Mouse (Mus musculus): Measurements from ENCODE around the gene Tmem115. TPM values are rescaled to one million over a fixed set of nuclear protein-coding genes. Genes with fewer than 3 reads are reported as not detected.
A peak's percentile ranks its signal among the peaks of the same experiment; 100 is the strongest.

Tmem115 gene
- total RNA-seq, 1 experiment, result 42.3 TPM

GRCm38 (mm10) chr9:107522400-107522711 lies 11.4 kb upstream of the Tmem115 start:
- H3K9me3 ChIP-seq (ENCODE audit: control insufficient read depth, insufficient read depth, low read depth, low read length), result no peaks in the 10 kb centered on the region
- H3K4me1 ChIP-seq (ENCODE audit: control insufficient read depth in 2 of 2, insufficient read depth in 2 of 2, low read length in 2 of 2, poor library complexity in 1 of 2), result peaks cover 5 to 28% of the 10 kb centered on the region in 2 experiments
- TF ChIP-seq CHD2 (IDR thresholded peaks at IDR 0.05; ENCODE audit: low read depth, low read length) (no peak), MAFK (IDR thresholded peaks at IDR 0.05; ENCODE audit: insufficient read depth, low read depth, low read length) (no peak), ZC3H11A (IDR thresholded peaks at IDR 0.05; ENCODE audit: borderline replicate concordance, low read depth, low read length) (no peak), HCFC1 (IDR thresholded peaks at IDR 0.05; ENCODE audit: borderline replicate concordance, insufficient read depth, low read length) (no peak), ZNF384 (IDR thresholded peaks at IDR 0.05; ENCODE audit: low read depth, low read length) (no peak)
- in situ Hi-C loops (cut with MboI; ENCODE audit: low sequenced_read_pairs in 2 of 2, unreplicated experiment in 2 of 2), result no loop called here
- no peak overlapping the region for H3K27ac ChIP-seq (ENCODE audit: insufficient read depth, low read depth, low read length, poor library complexity, severe bottlenecking)
- peak overlapping the region; percentile 36; the same call in 1 of the 2 replicates for H3K9ac ChIP-seq (ENCODE audit: insufficient read depth, low read depth, low read length, poor library complexity, severe bottlenecking)
- peak overlapping the region; percentile 24 to 44; a peak in 3 of 4 replicates for H3K4me3 ChIP-seq (ENCODE audit: insufficient read depth in 1 of 2, low read depth in 1 of 2, low read length in 2 of 2, poor library complexity in 1 of 2, severe bottlenecking in 1 of 2)
- H3K36me3 ChIP-seq (ENCODE audit: control insufficient read depth, insufficient read depth, low read length, poor library complexity, severe bottlenecking), result no peaks in the 10 kb centered on the region
- DNase-seq (ENCODE audit: low read depth, low spot score), result no peak

DNA sequence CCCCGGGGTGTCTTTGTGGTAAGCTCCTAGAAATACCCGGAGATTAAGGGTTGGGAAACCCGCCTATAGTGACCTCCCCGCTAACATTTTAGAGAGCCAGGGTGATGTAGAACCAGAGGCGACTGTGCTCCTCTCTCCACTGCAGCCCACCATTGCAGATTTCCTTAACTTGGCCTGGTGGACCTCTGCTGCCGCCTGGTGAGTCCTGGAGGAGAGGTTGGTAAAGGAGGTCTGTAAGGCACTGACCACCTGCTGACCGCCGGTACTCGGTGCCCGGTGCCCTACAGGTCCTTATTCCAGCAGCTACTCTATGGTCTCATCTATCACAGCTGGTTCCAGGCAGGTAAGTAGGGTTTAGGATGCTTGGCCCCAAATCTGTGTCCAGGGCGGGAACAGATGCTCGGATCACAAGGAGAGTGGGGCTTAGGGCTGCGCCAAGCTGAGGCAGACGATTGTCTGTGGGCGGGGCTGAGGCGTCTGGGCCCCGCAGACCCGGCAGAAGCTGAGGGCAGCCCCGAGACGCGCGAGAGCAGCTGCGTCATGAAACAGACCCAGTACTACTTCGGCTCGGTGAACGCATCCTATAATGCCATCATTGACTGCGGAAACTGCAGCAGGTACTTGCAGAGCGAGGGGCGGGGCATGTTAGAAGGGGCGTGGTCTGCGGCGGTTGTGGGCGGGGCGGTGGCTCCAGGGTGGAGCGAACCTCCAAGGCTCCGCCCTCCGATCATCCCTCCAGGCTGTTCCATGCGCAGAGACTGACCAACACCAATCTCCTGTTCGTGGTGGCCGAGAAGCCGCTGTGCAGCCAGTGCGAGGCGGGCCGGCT lies 7.3 kb upstream of the Tmem115 start:
- Histone ChIP-seq H3K9ac (ENCODE audit: insufficient read depth, low read depth, low read length, poor library complexity, severe bottlenecking) (peak overlapping the region; percentile 21; the same call in 1 of the 2 replicates), H3K36me3 (ENCODE audit: control insufficient read depth, insufficient read depth, low read length, poor library complexity, severe bottlenecking) (no peaks in the 10 kb centered on the region), H3K4me1 (ENCODE audit: control insufficient read depth in 2 of 2, insufficient read depth in 2 of 2, low read length in 2 of 2, poor library complexity in 1 of 2) (peaks cover 6 to 17% of the 10 kb centered on the region in 2 experiments), H3K9me3 (ENCODE audit: control insufficient read depth, insufficient read depth, low read depth, low read length) (no peaks in the 10 kb centered on the region), H3K4me3 (ENCODE audit: insufficient read depth in 1 of 2, low read depth in 1 of 2, low read length in 2 of 2, poor library complexity in 1 of 2, severe bottlenecking in 1 of 2) (peak overlapping the region; percentile 66 to 73), H3K27ac (ENCODE audit: insufficient read depth, low read depth, low read length, poor library complexity, severe bottlenecking) (no peak overlapping the region)
- no peak for TF ChIP-seq MAFK (IDR thresholded peaks at IDR 0.05; ENCODE audit: insufficient read depth, low read depth, low read length)
- TF ChIP-seq HCFC1 (IDR thresholded peaks at IDR 0.05; ENCODE audit: borderline replicate concordance, insufficient read depth, low read length), result 0 out of 2 replicates have a peak, but pooled peaks have one; percentile 21
- no peak for TF ChIP-seq CHD2 (IDR thresholded peaks at IDR 0.05; ENCODE audit: low read depth, low read length)
- no peak for TF ChIP-seq ZC3H11A (IDR thresholded peaks at IDR 0.05; ENCODE audit: borderline replicate concordance, low read depth, low read length)
- in situ Hi-C loops (cut with MboI; ENCODE audit: low sequenced_read_pairs in 2 of 2, unreplicated experiment in 2 of 2), result no loop called here
- DNase-seq (ENCODE audit: low read depth, low spot score), result peak; percentile 77

DNA sequence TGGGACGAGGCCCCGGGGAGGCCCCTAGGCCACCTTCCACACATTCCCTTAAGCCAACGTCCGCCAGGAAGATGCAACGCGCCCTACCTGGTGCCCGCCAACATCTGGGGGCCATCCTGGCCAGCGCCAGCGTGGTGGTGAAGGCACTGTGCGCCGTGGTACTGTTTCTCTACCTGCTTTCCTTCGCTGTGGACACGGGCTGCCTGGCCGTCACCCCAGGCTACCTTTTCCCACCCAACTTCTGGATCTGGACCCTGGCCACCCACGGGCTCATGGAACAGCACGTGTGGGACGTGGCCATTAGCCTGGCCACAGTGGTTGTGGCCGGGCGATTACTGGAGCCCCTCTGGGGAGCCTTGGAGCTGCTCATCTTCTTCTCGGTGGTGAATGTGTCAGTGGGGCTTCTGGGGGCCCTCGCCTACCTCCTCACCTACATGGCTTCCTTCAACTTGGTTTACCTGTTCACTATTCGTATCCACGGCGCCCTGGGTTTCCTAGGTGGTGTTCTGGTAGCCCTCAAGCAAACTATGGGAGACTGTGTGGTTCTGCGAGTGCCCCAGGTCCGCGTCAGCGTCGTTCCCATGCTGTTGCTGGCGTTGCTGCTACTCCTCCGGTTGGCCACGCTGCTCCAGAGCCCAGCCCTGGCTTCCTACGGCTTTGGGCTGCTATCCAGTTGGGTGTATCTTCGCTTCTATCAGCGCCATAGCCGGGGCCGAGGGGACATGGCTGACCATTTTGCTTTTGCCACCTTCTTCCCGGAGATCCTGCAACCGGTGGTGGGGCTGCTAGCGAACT lies 860 bp downstream of the Tmem115 start:
- in situ Hi-C loops (cut with MboI; ENCODE audit: low sequenced_read_pairs in 2 of 2, unreplicated experiment in 2 of 2), result no loop called here
- H3K4me3 ChIP-seq (ENCODE audit: insufficient read depth in 1 of 2, low read depth in 1 of 2, low read length in 2 of 2, poor library complexity in 1 of 2, severe bottlenecking in 1 of 2), result peak overlapping the region; percentile 83 to 89
- H3K4me1 ChIP-seq (ENCODE audit: control insufficient read depth in 2 of 2, insufficient read depth in 2 of 2, low read length in 2 of 2, poor library complexity in 1 of 2), result peaks cover 4 to 8% of the 10 kb centered on the region in 2 experiments; a peak in 2 of 4 replicates
- peaks cover 18% of the 10 kb centered on the region for H3K36me3 ChIP-seq (ENCODE audit: control insufficient read depth, insufficient read depth, low read length, poor library complexity, severe bottlenecking)
- TF ChIP-seq CHD2 (IDR thresholded peaks at IDR 0.05; ENCODE audit: low read depth, low read length) (no peak), HCFC1 (IDR thresholded peaks at IDR 0.05; ENCODE audit: borderline replicate concordance, insufficient read depth, low read length) (no peak), ZC3H11A (IDR thresholded peaks at IDR 0.05; ENCODE audit: borderline replicate concordance, low read depth, low read length) (no peak), ZNF384 (IDR thresholded peaks at IDR 0.05; ENCODE audit: low read depth, low read length) (no peak), MAFK (IDR thresholded peaks at IDR 0.05; ENCODE audit: insufficient read depth, low read depth, low read length) (no peak)
- peak overlapping the region; percentile 89 for H3K9ac ChIP-seq (ENCODE audit: insufficient read depth, low read depth, low read length, poor library complexity, severe bottlenecking)
- no peak overlapping the region for H3K27ac ChIP-seq (ENCODE audit: insufficient read depth, low read depth, low read length, poor library complexity, severe bottlenecking)
- no peaks in the 10 kb centered on the region for H3K9me3 ChIP-seq (ENCODE audit: control insufficient read depth, insufficient read depth, low read depth, low read length)
- no peak for DNase-seq (ENCODE audit: low read depth, low spot score)

- in situ Hi-C loops (cut with MboI; ENCODE audit: low sequenced_read_pairs in 2 of 2, unreplicated experiment in 2 of 2), result no loop called here
- DNase-seq (ENCODE audit: low read depth, low spot score), result no peak
- H3K4me1 ChIP-seq (ENCODE audit: control insufficient read depth in 2 of 2, insufficient read depth in 2 of 2, low read length in 2 of 2, poor library complexity in 1 of 2), result peaks cover 4 to 15% of the 10 kb centered on the region in 2 experiments; a peak in 3 of 4 replicates
- no peaks in the 10 kb centered on the region for H3K9me3 ChIP-seq (ENCODE audit: control insufficient read depth, insufficient read depth, low read depth, low read length)
- no peak overlapping the region for H3K27ac ChIP-seq (ENCODE audit: insufficient read depth, low read depth, low read length, poor library complexity, severe bottlenecking)
- peaks cover 22% of the 10 kb centered on the region for H3K36me3 ChIP-seq (ENCODE audit: control insufficient read depth, insufficient read depth, low read length, poor library complexity, severe bottlenecking)
- H3K4me3 ChIP-seq (ENCODE audit: insufficient read depth in 1 of 2, low read depth in 1 of 2, low read length in 2 of 2, poor library complexity in 1 of 2, severe bottlenecking in 1 of 2), result no peak overlapping the region
- no peak for TF ChIP-seq MAFK (IDR thresholded peaks at IDR 0.05; ENCODE audit: insufficient read depth, low read depth, low read length)
- TF ChIP-seq CHD2 (IDR thresholded peaks at IDR 0.05; ENCODE audit: low read depth, low read length), result no peak
- TF ChIP-seq HCFC1 (IDR thresholded peaks at IDR 0.05; ENCODE audit: borderline replicate concordance, insufficient read depth, low read length), result no peak
- no peak for TF ChIP-seq ZNF384 (IDR thresholded peaks at IDR 0.05; ENCODE audit: low read depth, low read length)
- no peak for TF ChIP-seq ZC3H11A (IDR thresholded peaks at IDR 0.05; ENCODE audit: borderline replicate concordance, low read depth, low read length)
- no peak overlapping the region for H3K9ac ChIP-seq (ENCODE audit: insufficient read depth, low read depth, low read length, poor library complexity, severe bottlenecking)
Measured at GRCm38 (mm10) chr9:107538231-107538630, 4.5 kb downstream of the Tmem115 start.
